Mouse (Mus musculus) cerebellum, postnatal 14 days (tissue): Measurements from ENCODE around the gene Ipo13.

Source experiments
- DNase-seq, 2 experiments: peaks; one replicate each; pipeline ENCODE4 v3.0.0; 2021; ENCODE audit warnings: mixed read lengths in 2 of 2

Ipo13 gene

GRCm38 (mm10) chr4:117913421-117913820 lies 1.4 kb downstream of the Ipo13 start:
- peak; percentile 94 to 95 for DNase-seq

GRCm38 (mm10) chr4:117912685-117913273 lies 2.0 kb downstream of the Ipo13 start:
- DNase-seq: peak in 1 of 2 experiments; percentile 50

GRCm38 (mm10) chr4:117912131-117912561 lies 2.7 kb downstream of the Ipo13 start:
- peak; percentile 75 to 76 for DNase-seq

GRCm38 (mm10) chr4:117908834-117909453 lies 5.9 kb downstream of the Ipo13 start:
- DNase-seq: peak in 1 of 2 experiments; percentile 55

- no peak for DNase-seq
Observed at GRCm38 (mm10) chr4:117906196-117906595, 8.6 kb downstream of the Ipo13 start.

- DNase-seq: peak in 1 of 2 experiments; percentile 63
Observed at GRCm38 (mm10) chr4:117904761-117905160, 10.0 kb downstream of the Ipo13 start.

- no peak for DNase-seq
Observed at GRCm38 (mm10) chr4:117904094-117904493, 10.7 kb downstream of the Ipo13 start.

GRCm38 (mm10) chr4:117898111-117898510 lies 16.7 kb downstream of the Ipo13 start:
- DNase-seq: no peak

- peak; percentile 83 to 84 for DNase-seq
Observed at GRCm38 (mm10) chr4:117896031-117896430, 18.8 kb downstream of the Ipo13 start.

- DNase-seq: peak in 1 of 2 experiments; percentile 40
Observed at GRCm38 (mm10) chr4:117895339-117895738, 19.5 kb downstream of the Ipo13 start.

GRCm38 (mm10) chr4:117894601-117895000 lies 20.2 kb downstream of the Ipo13 start:
- no peak for DNase-seq

- peak in 1 of 2 experiments; percentile 12 for DNase-seq
Observed at GRCm38 (mm10) chr4:117893376-117893775, 21.4 kb downstream of the Ipo13 start.

GRCm38 (mm10) chr4:117891738-117892161 lies 23.0 kb downstream of the Ipo13 start, which contains the start of gene Dph2:
Gene Dph2 (minus strand): TSS chr4:117892032.
- DNase-seq: peak; percentile 86 to 91

GRCm38 (mm10) chr4:117890750-117891149 lies 24.0 kb downstream of the Ipo13 start:
- DNase-seq: no peak

GRCm38 (mm10) chr4:117890031-117890430 lies 24.8 kb downstream of the Ipo13 start:
- no peak for DNase-seq

- no peak for DNase-seq
Observed at GRCm38 (mm10) chr4:117889471-117889870, 25.3 kb downstream of the Ipo13 start.

- DNase-seq: no peak
Observed at GRCm38 (mm10) chr4:117887920-117888319, 26.9 kb downstream of the Ipo13 start.

GRCm38 (mm10) chr4:117887133-117887532 lies 27.7 kb downstream of the Ipo13 start, which contains the start of gene Atp6v0b:
Gene Atp6v0b (minus strand): TSS chr4:117887333.
- peak; percentile 98 for DNase-seq

- DNase-seq: peak in 1 of 2 experiments; percentile 56
Observed at GRCm38 (mm10) chr4:117886644-117887043, 28.2 kb downstream of the Ipo13 start.

- DNase-seq: no peak
Observed at GRCm38 (mm10) chr4:117885994-117886393, 28.8 kb downstream of the Ipo13 start.

- DNase-seq: no peak
Observed at GRCm38 (mm10) chr4:117885093-117885492, 29.7 kb downstream of the Ipo13 start.

GRCm38 (mm10) chr4:117884146-117884545 lies 30.7 kb downstream of the Ipo13 start:
- no peak for DNase-seq

- DNase-seq: peak; percentile 74 to 78
Observed at GRCm38 (mm10) chr4:117882701-117883691, 31.8 kb downstream of the Ipo13 start, which contains the start of gene B4galt2. Gene B4galt2 (minus strand): TSS chr4:117883487.
